Mouse (Mus musculus): ENCODE results near the gene Unc45a. TPM values are rescaled to one million over a fixed set of nuclear protein-coding genes. Genes with fewer than 3 reads are reported as not detected.
"Not testable (repeated sequence)": the region's sequence is repeated elsewhere in the genome, so short reads cannot be mapped to it uniquely, and the experiment has no call there.

Gene Unc45a
- polyA plus RNA-seq, 1 experiment from 2014 or later: 61.2 TPM

GRCm38 (mm10) chr7:80339793-80340628, 794 bp downstream of the Unc45a start:
- whole genome bisulfite sequencing: under 1% methylated on average over 45 of the region's 45 CpGs

GRCm38 (mm10) chr7:80339371-80339770, 1.4 kb downstream of the Unc45a start:
- WGBS: 6% methylated on average over 17 of the region's 17 CpGs
- no peak for ATAC-seq (ENCODE audit: low FRiP score, low read depth)
- peaks cover 50% of the 10 kb centered on the region for H3K4me1 ChIP-seq (replicated peaks)

More at GRCm38 (mm10) chr7:80339793-80340628, 794 bp downstream of the Unc45a start:
- Histone ChIP-seq H3K9ac (peak overlapping the region; percentile 61), H3K36me3 (peaks cover 21% of the 10 kb centered on the region), H3K4me1 (replicated peaks) (peaks cover 50% of the 10 kb centered on the region), H3K27me3 (no peaks in the 10 kb centered on the region), H3K27ac (replicated peaks) (peak overlapping the region; percentile 88), H3K4me3 (peak overlapping the region; percentile 59), H3K9me3 (no peaks in the 10 kb centered on the region), H3K4me2 (peak overlapping the region; percentile 90)
- ATAC-seq (ENCODE audit: low FRiP score, low read depth): peak; percentile 97

GRCm38 (mm10) chr7:80336932-80337331, 3.9 kb downstream of the Unc45a start:
- WGBS: 94% methylated on average over 3 of the region's 3 CpGs
- no peaks in the 10 kb centered on the region for H3K9me3 ChIP-seq

More at GRCm38 (mm10) chr7:80339371-80339770, 1.4 kb downstream of the Unc45a start:
- peak overlapping the region; percentile 59 for H3K4me3 ChIP-seq
- H3K27me3 ChIP-seq: no peaks in the 10 kb centered on the region
- peaks cover 27% of the 10 kb centered on the region for H3K36me3 ChIP-seq
- H3K27ac ChIP-seq (replicated peaks): peak overlapping the region; percentile 80
- peak overlapping the region; percentile 90 for H3K4me2 ChIP-seq
- peak overlapping the region; percentile 81 for H3K9ac ChIP-seq
- H3K9me3 ChIP-seq: no peaks in the 10 kb centered on the region

GRCm38 (mm10) chr7:80334848-80335247, 6.0 kb downstream of the Unc45a start:
- Histone ChIP-seq H3K4me2 (no peak overlapping the region), H3K4me1 (replicated peaks) (peaks cover 20% of the 10 kb centered on the region), H3K4me3 (no peak overlapping the region), H3K9ac (no peak overlapping the region), H3K27ac (replicated peaks) (no peak overlapping the region), H3K27me3 (no peaks in the 10 kb centered on the region), H3K9me3 (no peaks in the 10 kb centered on the region), H3K36me3 (peaks cover 69% of the 10 kb centered on the region)
- ATAC-seq (ENCODE audit: low FRiP score, low read depth): no peak
- WGBS: 92% methylated on average over 4 of the region's 4 CpGs

More at GRCm38 (mm10) chr7:80336932-80337331, 3.9 kb downstream of the Unc45a start:
- Histone ChIP-seq H3K36me3 (peaks cover 50% of the 10 kb centered on the region), H3K9ac (no peak overlapping the region), H3K4me2 (no peak overlapping the region), H3K27me3 (no peaks in the 10 kb centered on the region), H3K4me1 (replicated peaks) (peaks cover 35% of the 10 kb centered on the region), H3K4me3 (no peak overlapping the region), H3K27ac (replicated peaks) (no peak overlapping the region)
- no peak for ATAC-seq (ENCODE audit: low FRiP score, low read depth)

- H3K9me3 ChIP-seq: no peaks in the 10 kb centered on the region
- no peak overlapping the region for H3K4me3 ChIP-seq
- H3K27ac ChIP-seq (replicated peaks): no peak overlapping the region
- peaks cover 90% of the 10 kb centered on the region for H3K36me3 ChIP-seq
- no peak overlapping the region for H3K4me2 ChIP-seq
- no peaks in the 10 kb centered on the region for H3K27me3 ChIP-seq
- no peak for ATAC-seq (ENCODE audit: low FRiP score, low read depth)
- 93% methylated on average over 19 of the region's 19 CpGs for WGBS
- no peaks in the 10 kb centered on the region for H3K4me1 ChIP-seq (replicated peaks)
- no peak overlapping the region for H3K9ac ChIP-seq
These were observed 9.4 kb downstream of the Unc45a start for GRCm38 (mm10) chr7:80331433-80331832.

GRCm38 (mm10) chr7:80330278-80330677, 10.5 kb downstream of the Unc45a start:
- Histone ChIP-seq H3K4me2 (no peak overlapping the region), H3K4me3 (no peak overlapping the region), H3K4me1 (replicated peaks) (peaks cover 3% of the 10 kb centered on the region; the same call in 1 of the 2 replicates), H3K9me3 (no peaks in the 10 kb centered on the region), H3K9ac (no peak overlapping the region), H3K27ac (replicated peaks) (no peak overlapping the region), H3K36me3 (peaks cover 92% of the 10 kb centered on the region), H3K27me3 (no peaks in the 10 kb centered on the region)
- 86% methylated on average over 8 of the region's 8 CpGs for WGBS
- ATAC-seq (ENCODE audit: low FRiP score, low read depth): no peak

GRCm38 (mm10) chr7:80326076-80326475, 14.7 kb downstream of the Unc45a start:
- WGBS: 96% methylated on average over 19 of the region's 19 CpGs
- Histone ChIP-seq H3K4me2 (no peak overlapping the region), H3K9ac (no peak overlapping the region), H3K4me3 (no peak overlapping the region), H3K9me3 (no peaks in the 10 kb centered on the region), H3K36me3 (peaks cover 55% of the 10 kb centered on the region), H3K27me3 (no peaks in the 10 kb centered on the region), H3K27ac (replicated peaks) (no peak overlapping the region), H3K4me1 (replicated peaks) (peaks cover 27% of the 10 kb centered on the region)
- ATAC-seq (ENCODE audit: low FRiP score, low read depth): no peak

- Histone ChIP-seq H3K9me3 (no peaks in the 10 kb centered on the region), H3K4me1 (replicated peaks) (peaks cover 27% of the 10 kb centered on the region), H3K9ac (no peak overlapping the region), H3K27ac (replicated peaks) (peak overlapping the region; percentile 28; the same call in 1 of the 2 replicates), H3K36me3 (peaks cover 50% of the 10 kb centered on the region), H3K4me3 (no peak overlapping the region), H3K4me2 (no peak overlapping the region), H3K27me3 (no peaks in the 10 kb centered on the region)
- 95% methylated on average over 16 of the region's 16 CpGs for WGBS
- no peak for ATAC-seq (ENCODE audit: low FRiP score, low read depth)
These were observed 15.4 kb downstream of the Unc45a start for GRCm38 (mm10) chr7:80325292-80325868.

- H3K9ac ChIP-seq; ATAC-seq (ENCODE audit: low FRiP score, low read depth); H3K27me3 ChIP-seq; H3K9me3 ChIP-seq: not testable (repeated sequence)
- H3K27ac ChIP-seq (replicated peaks): peak overlapping the region; percentile 95
- H3K4me1 ChIP-seq (replicated peaks): peaks cover 27% of the 10 kb centered on the region
- 65% methylated on average over 5 of the region's 5 CpGs for WGBS
- H3K4me3 ChIP-seq: peak overlapping the region; percentile 62; the same call in 1 of the 2 replicates
- peak overlapping the region; percentile 67 for H3K4me2 ChIP-seq
- peaks cover 44% of the 10 kb centered on the region for H3K36me3 ChIP-seq
These were observed 16.0 kb downstream of the Unc45a start for GRCm38 (mm10) chr7:80324816-80325119.

- peak within 1 kb of the TSS; percentile 56 for H3K9ac ChIP-seq
- H3K27me3 ChIP-seq: no peaks in the 10 kb centered on the region
- peaks cover 38% of the 10 kb centered on the region for H3K36me3 ChIP-seq
- peak within 1 kb of the TSS; percentile 95 for H3K27ac ChIP-seq (replicated peaks)
- no peaks in the 10 kb centered on the region for H3K9me3 ChIP-seq
- 2% methylated on average over 38 of the region's 38 CpGs for WGBS
- H3K4me1 ChIP-seq (replicated peaks): peaks cover 27% of the 10 kb centered on the region
- peak; percentile 99 for ATAC-seq (ENCODE audit: low FRiP score, low read depth)
- H3K4me2 ChIP-seq: peak within 1 kb of the TSS; percentile 67
- H3K4me3 ChIP-seq: peak within 1 kb of the TSS; percentile 62
These were observed 16.6 kb downstream of the Unc45a start, which contains the start of gene Rccd1 for GRCm38 (mm10) chr7:80324043-80324815. TSS of gene Rccd1 (minus strand) at chr7:80324454.

- peak overlapping the region; percentile 56 for H3K9ac ChIP-seq
- no peaks in the 10 kb centered on the region for H3K9me3 ChIP-seq
- ATAC-seq (ENCODE audit: low FRiP score, low read depth): no peak
- H3K4me2 ChIP-seq: peak overlapping the region; percentile 67
- H3K4me1 ChIP-seq (replicated peaks): peaks cover 27% of the 10 kb centered on the region
- H3K4me3 ChIP-seq: peak overlapping the region; percentile 62
- 22% methylated on average over 8 of the region's 8 CpGs for WGBS
- no peaks in the 10 kb centered on the region for H3K27me3 ChIP-seq
- peak overlapping the region; percentile 95 for H3K27ac ChIP-seq (replicated peaks)
- peaks cover 37% of the 10 kb centered on the region for H3K36me3 ChIP-seq
These were observed 17.5 kb downstream of the Unc45a start for GRCm38 (mm10) chr7:80323336-80323735.
